Mouse (Mus musculus): Measurements from ENCODE around the gene Tbce.

DNA sequence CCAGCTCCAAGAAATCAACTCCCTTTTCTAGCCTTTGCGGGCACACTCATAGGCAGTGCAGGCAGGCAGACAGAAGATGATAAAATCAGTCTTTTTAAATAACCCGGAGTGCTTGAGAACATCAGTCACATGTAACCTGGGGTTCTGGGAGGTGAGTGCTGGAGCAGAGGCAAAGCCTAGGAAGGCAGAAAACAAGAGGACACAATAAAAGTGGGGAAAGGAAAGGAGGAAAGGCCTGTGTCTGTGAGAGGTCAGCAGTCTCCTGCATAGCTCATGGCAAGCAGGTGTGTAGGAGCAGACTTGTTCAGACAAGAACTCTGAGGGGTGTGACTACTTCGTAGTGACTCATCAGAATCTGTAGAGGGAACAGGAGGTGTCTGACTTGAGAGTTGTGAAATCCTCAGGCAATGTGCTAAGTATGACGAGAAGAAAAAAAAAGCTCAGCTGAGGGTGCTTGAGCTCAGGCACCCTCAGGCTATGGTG, 70.8 kb downstream of the Tbce start:
- no peak for TF ChIP-seq POLR2A (IDR thresholded peaks at IDR 0.05; ENCODE audit: borderline replicate concordance, extremely low read depth, insufficient read depth, insufficient read length, poor library complexity, severe bottlenecking)
- no peak for TF ChIP-seq CTCF (IDR thresholded peaks at IDR 0.05; ENCODE audit: borderline replicate concordance, extremely low read depth, insufficient read depth, insufficient read length)
